Mouse (Mus musculus): ENCODE measurements around the gene Rgcc. TPM values are rescaled to one million over a fixed set of nuclear protein-coding genes. Genes with fewer than 3 reads are reported as not detected.

Rgcc gene
- total RNA-seq, 1 experiment from 2014 or later = 172 TPM

DNA sequence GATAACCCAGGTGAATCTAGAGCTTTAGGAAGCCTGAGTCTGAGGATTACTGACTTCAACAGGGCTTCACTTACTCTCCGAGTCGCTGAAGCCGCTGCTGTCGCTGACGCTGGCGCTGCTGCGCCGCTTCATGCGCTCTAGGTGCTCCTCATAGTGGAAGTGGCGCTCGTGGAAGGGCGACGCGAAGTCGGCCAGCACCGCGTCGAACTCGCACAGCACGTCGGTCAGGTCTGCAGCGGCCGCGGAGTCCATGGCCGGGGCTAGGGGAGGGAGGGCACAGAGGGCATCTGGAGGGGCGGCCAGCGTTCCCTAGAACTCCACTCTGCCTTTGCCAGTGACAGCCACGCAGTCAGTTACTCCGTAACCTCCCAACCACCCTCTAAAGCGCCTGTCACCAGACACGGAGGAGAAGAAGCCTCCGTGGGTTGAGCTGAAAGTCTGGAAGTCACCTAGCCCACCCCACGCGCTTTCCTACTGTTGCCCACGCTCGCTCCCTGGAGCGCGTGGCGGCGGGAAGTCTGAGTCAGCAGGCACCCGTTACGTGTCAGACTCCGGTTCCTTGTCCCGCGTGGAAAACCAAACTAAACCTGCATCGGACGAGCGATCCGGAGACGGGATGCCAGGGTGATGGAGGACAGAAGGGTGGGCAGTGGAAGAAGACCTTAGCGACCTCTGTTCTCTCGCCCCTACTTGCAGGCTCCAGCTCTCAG, 649 bp downstream of the Rgcc start:
- peak; percentile 50 for DNase-seq

- peak; percentile 68 for DNase-seq
Measured at GRCm38 (mm10) chr14:79299796-79300195, 1.6 kb downstream of the Rgcc start.

- peak; percentile 23 for DNase-seq
Measured at GRCm38 (mm10) chr14:79299230-79299629, 2.2 kb downstream of the Rgcc start.

- DNase-seq = peak; percentile 2
Measured at GRCm38 (mm10) chr14:79298314-79298992, 3.0 kb downstream of the Rgcc start.

DNA sequence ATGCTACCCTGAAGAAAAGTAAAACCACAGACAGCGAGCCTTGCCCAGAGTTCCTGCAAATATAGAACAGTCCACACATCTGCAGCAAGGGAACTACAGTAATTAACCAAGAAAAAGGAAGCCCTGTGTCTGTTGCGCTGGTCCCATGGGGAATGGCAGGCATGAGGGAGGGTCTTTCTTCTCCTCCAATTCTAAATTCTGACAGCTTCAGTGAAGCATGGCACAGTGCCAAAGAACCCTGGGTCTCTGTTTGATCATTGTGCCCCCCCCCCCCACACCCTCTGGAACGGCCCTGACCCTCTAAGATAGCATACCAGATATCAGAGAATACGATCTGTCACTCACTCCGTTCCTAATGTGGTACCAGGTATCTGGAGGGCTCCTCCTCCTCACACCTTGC, 4.6 kb downstream of the Rgcc start:
- DNase-seq = peak; percentile 20

- DNase-seq = peak; percentile 4
Measured at GRCm38 (mm10) chr14:79296201-79296600, 5.2 kb downstream of the Rgcc start.

- DNase-seq = peak; percentile 3
Measured at GRCm38 (mm10) chr14:79295579-79295978, 5.9 kb downstream of the Rgcc start.

DNA sequence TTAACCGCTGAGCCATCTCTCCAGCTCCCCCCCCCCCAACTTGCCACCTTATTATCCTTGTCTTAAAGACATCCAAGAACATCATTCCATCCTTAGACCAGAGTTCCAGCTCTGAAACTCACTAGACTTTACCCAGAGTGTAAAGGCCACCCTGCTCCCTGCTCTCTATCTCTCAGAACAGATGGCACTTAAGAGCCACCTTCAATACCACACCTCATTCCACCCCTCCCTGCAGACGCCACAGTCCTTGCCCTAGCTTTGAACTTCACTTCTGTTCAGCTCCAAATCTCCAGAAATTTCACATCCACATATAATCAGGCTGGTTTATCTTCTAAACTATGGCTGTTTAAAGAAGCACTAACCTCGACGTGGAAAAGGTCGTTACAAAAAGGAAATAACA, 6.5 kb downstream of the Rgcc start:
- peak; percentile 4 for DNase-seq

DNA sequence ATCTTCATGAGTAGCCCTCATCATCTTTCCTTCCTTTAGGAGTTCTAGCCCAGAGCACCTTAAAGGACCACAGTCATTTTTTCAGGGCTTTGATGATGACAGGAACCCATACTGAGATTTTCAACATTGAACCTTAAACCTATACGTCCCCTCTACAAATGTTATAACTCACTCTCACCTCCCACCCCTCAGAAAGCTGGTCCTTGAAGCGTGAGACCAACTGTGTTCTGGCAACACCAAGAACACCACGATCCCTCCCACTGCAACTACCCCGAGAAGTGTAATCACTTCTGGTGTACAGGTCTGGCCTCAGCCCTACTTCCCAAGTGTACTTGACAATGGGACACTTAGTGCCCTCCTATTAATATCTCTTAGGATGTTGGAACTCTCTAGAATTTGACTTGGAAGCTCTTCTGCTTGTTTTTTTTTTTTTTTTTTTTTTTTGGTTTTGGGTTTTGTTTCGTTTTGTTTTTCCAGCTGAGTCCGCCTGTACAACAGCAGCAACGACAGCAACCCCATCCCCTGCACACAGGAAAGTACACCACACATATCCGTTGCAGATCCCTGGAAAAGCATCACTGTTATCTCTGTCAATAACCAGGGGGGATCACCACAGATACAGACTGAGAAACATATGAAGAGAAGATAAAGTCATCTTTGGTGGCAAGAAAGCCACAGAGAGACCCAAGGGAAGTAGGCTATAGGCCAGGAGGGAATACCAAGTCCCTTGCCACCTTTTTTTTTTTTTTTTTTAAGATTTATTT, 7.2 kb downstream of the Rgcc start:
- DNase-seq = peak; percentile 4

GRCm38 (mm10) chr14:79293119-79293780, 8.2 kb downstream of the Rgcc start:
- peak; percentile 61 for DNase-seq

DNA sequence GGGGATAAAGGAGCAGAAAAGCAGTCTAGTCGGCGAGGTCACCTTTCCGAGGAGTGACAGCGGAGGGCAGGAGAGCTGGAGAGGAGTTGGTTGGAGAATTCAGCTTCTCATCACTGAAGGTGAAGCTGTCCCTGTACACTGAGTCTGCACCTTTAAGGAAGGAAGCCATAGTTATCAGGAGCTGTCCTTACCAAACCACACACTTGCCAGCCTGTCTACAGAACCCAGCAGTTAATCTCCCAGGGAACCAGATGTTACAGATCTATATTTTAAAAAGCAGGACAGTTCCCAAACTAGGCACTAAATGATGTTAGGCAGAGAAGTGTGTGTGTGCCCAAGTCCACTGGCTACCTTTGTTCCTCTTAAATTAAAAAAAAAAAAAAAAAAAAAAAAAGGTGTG, 9.8 kb downstream of the Rgcc start:
- DNase-seq = no peak

DNA sequence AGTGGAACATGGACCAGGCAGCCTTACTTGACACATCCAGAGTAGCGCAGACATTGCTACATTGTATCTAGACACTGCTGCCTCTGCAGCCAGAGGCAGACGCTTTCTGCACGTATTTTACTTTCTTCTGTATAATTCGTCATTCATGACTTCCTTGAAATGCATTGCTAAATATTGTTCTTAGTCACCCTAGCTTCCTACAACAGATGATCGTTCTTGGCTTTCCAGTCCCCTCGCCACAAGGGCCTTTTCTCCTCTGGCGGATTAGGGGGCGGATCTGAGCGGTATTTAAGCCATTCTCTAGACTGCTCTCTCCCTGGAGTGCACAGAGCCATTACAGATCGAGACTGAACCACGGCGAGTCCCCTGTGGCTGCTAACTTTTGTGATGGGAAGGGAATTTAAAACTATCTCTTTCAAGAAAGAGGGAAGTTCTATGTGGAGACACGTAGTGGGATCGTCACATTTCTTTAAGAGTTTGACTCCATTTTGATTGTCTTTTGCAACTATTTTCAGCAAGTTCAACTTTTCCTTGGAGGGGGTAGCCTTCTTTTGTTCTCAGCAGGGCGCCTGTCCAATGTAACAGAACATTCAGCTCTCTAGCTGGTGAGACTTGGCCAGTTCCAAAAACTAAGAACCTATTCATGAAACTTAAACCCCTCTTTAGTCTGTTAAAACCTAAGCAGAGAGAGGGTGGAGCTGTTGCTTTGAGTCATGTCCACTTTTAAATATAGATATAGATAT, 10.6 kb downstream of the Rgcc start:
- DNase-seq = no peak

DNA sequence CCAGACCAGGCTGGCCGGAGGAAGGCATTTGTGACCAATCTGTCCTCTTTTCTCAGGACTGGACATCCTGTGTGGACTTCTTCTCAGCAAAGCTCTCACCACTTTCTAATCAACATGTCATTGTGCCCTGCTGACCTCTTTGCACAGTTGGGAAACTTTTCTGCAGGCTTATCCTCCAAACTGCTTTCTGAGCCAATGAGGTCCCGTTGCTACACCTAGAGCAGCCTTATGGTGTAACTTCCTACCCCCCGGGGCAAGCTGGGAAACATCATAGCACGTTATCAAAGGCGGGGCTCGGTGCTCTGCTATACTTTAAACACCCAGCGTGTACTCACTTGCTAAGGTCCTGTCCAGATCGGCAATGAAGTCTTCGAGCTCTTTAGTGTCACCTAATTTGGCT, 11.5 kb downstream of the Rgcc start:
- peak; percentile 67 for DNase-seq

DNA sequence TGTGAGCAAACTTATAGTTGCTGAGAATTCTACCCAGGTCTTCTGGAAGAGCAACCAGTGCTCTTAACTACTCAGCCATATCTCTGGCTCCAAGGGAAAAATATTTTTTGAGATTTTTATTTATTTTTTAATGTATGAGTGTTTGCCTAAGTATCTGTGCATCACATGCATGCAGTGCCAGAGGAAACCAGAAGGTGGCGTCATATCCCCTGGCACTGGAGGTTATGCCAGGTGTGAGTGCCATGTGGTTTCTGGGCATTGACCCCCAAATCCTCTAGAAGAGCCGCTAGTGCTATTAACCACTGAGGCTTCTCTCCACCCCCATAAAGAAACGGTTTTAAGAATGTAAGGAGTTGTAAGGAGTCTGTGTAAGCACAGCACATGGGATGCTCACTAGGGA, 13.2 kb downstream of the Rgcc start:
- no peak for DNase-seq

DNA sequence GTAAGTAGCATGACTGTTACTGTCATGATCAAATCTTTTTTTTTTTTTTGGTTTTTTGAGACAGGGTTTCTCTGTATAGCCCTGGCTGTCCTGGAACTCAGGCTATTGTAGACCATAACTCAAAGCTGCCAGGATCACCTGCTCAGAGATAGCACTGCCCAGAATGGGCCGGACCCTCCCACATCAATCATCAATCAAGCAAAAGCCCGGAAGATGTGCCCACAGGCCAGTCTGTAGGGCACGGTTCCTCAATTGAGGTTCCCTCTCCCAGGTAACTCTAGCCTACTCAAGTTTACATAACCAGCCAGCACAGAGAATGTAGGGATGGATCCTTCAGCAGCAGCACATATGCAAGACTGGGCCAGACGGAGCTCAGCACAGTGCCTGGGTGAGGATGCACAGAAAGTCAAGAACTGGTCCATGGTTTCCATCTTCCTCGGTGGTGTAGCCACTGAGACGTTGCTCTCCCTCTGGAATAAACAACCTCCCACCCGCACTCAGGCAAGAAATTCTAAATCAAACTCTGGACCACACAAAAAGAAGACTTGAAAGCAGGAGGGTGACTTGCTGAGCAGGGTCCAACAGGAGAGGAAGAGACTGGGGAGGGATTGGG, 14.1 kb downstream of the Rgcc start:
- DNase-seq = no peak

DNA sequence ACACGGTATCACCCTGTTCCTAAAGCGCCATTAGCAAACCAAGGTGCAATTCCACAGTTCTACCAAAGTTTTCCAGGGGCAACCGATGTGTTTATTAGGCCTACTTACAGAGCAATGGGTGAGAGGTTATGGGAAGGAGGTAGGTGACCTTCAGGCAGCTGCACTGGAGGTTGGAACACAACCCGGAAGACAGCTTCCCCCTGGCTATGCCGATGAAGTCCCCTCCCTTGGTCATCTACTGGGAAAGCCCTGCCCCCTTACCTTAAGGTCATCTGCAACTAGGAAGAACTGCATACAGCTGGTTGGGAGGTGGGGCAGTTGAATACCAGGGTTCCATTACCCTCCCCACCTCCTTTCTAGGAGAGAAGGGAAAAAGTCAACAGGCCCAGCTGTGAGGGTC, 15.9 kb downstream of the Rgcc start:
- no peak for DNase-seq

GRCm38 (mm10) chr14:79284616-79285015, 16.8 kb downstream of the Rgcc start:
- no peak for DNase-seq

DNA sequence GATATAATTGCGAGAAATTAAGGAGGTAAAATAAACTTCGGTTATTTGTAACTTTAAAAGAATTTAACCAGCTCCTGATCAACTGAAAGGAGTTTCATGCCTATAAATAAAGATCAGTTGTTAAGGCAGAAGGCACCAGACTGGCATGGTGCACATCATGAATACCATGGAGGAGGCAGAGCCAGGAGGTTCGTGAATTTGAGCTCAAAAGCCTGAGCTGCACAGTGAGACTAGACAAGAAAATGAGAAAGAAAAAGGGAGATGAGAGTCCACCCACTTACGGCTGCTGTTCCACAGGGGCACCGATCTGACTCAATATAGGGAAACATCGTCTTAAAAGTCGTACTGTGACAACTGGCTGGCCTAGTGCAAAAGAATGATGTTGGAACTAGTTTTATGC, 17.5 kb downstream of the Rgcc start:
- no peak for DNase-seq

- no peak for DNase-seq
Measured at GRCm38 (mm10) chr14:79281894-79282553, 19.4 kb downstream of the Rgcc start.

GRCm38 (mm10) chr14:79280456-79280855, 21.0 kb downstream of the Rgcc start:
- no peak for DNase-seq

DNA sequence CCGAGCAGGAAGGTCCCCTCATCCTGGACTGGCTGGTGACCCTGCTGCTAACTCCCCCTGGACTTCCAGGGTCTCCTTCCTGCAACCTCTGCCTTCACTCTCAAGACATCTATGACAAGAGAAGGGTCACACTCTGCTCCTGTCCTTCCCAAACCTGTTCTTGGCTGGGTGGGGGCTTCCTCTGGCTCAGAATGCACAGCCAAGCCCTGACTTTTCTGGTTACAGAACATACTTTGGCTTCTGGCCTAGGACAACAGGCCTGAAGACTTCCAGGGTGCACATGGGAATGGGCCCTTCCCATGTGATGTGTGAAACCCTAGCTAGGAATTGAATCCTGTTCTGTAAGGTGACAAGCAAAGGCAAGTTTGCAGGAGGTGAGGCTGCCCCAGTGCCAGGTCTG, 22.0 kb downstream of the Rgcc start:
- peak; percentile 60 for DNase-seq
